Mouse (Mus musculus) urinary bladder, postnatal 14 days (tissue): Measurements from ENCODE around the gene Cep89.

ENCODE experiments used
- DNase-seq: peaks from one replicate; pipeline ENCODE4 v3.0.0; 2021; ENCODE audit warnings: low spot score

Gene Cep89

GRCm38 (mm10) chr7:35396542-35397168, at the start of gene Cep89, which contains the start of gene Faap24:
TSS of gene Cep89 (plus strand) at chr7:35397035.
TSS of gene Faap24 (minus strand) at chr7:35396836.
- DNase-seq, result peak; percentile 91

- DNase-seq, result peak; percentile 13
Measured at GRCm38 (mm10) chr7:35347918-35348700, 48.7 kb upstream of the Cep89 start.

- DNase-seq, result no peak
Measured at GRCm38 (mm10) chr7:35349022-35349421, 47.8 kb upstream of the Cep89 start.

GRCm38 (mm10) chr7:35349886-35350684, 46.8 kb upstream of the Cep89 start:
- no peak for DNase-seq

GRCm38 (mm10) chr7:35351155-35351554, 45.7 kb upstream of the Cep89 start:
- no peak for DNase-seq

- no peak for DNase-seq
Measured at GRCm38 (mm10) chr7:35353306-35353705, 43.5 kb upstream of the Cep89 start.

GRCm38 (mm10) chr7:35355303-35355872, 41.4 kb upstream of the Cep89 start:
- no peak for DNase-seq

- DNase-seq, result no peak
Measured at GRCm38 (mm10) chr7:35357621-35358020, 39.2 kb upstream of the Cep89 start.

GRCm38 (mm10) chr7:35362253-35362652, 34.6 kb upstream of the Cep89 start:
- no peak for DNase-seq

GRCm38 (mm10) chr7:35362868-35363267, 34.0 kb upstream of the Cep89 start:
- no peak for DNase-seq

GRCm38 (mm10) chr7:35365161-35365910, 31.5 kb upstream of the Cep89 start:
- DNase-seq, result no peak

- DNase-seq, result no peak
Measured at GRCm38 (mm10) chr7:35371096-35371495, 25.7 kb upstream of the Cep89 start.

- DNase-seq, result no peak
Measured at GRCm38 (mm10) chr7:35372483-35373017, 24.3 kb upstream of the Cep89 start.

- no peak for DNase-seq
Measured at GRCm38 (mm10) chr7:35373146-35373989, 23.5 kb upstream of the Cep89 start.

GRCm38 (mm10) chr7:35374265-35374664, 22.6 kb upstream of the Cep89 start:
- DNase-seq, result peak; percentile 28

- no peak for DNase-seq
Measured at GRCm38 (mm10) chr7:35376623-35377022, 20.2 kb upstream of the Cep89 start.

GRCm38 (mm10) chr7:35379492-35380119, 17.2 kb upstream of the Cep89 start:
- DNase-seq, result no peak

- no peak for DNase-seq
Measured at GRCm38 (mm10) chr7:35380351-35380750, 16.5 kb upstream of the Cep89 start.

- no peak for DNase-seq
Measured at GRCm38 (mm10) chr7:35381861-35382260, 15.0 kb upstream of the Cep89 start.
